Mouse (Mus musculus) kidney, adult 2 months (tissue): ENCODE measurements at regions not wholly inside any gene's neighbourhood (a gene's known extent, or its start where the extent isn't known, plus 50 kb on each side); places are given as distances from the start of the nearest gene placed in this dataset.

ENCODE experiments used
- CTCF ChIP-seq: fragments of 200-500 bp; conservative IDR thresholded peaks from 2 replicates; pipeline ENCODE4 v1.5.1; 2011; ENCODE audit warnings: low read depth, mild to moderate bottlenecking, control low read depth, low read length, moderate library complexity, mixed read lengths; ENCODE audit not compliant: insufficient read depth, insufficient read length
- POLR2A ChIP-seq: fragments of 200-500 bp; IDR thresholded peaks from one replicate; pipeline ENCODE4 v1.6.1; 2011; ENCODE audit warnings: low read depth, low read length, control low read depth

DNA sequence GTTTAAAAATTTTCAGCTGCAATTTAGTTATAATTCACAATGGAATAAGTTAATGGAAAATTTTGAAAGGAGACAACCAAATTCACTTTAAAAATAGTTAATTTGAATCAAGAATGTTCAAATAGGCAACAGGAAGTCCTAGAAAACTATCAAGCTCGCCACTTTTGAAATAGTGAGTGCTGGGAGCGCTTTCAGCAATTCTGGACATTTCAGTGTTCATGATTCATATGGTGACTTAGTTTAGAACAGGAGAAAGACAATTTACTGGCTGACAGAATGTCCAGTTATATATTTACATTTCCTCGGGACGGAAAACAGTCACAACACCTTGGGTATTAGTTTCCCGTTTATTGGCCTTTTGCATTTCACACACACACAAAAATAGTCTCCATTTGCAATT is 691.9 kb upstream of the Adgrl2 start:
- TF ChIP-seq POLR2A (no peak), CTCF (no peak)
